8 mouse cellular contexts compared by ENCODE assay signal in the genomic region with DNA sequence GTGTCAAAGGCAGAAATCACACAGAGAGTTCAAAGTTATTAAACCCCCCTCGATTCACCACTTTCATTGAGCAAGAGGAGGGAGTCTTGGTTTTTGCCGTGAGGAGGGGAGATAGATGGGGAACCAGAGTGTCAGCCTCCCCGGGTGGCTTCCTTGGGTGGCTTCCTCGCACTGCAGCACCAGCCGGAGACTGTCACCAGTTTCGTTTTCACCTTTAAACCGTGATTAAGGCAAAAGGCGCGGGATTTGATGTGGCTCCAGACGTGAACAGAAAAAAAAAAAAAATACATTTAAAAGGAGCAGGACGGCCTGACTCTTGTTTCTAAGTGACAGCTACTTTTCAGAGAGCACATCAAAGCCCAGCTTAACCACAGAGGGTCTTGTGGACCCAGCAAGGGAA. TPM values are rescaled to one million over a fixed set of nuclear protein-coding genes. Genes with fewer than 3 reads are reported as not detected.
DNase-seq lines count a peak whose midpoint lies in the region; ATAC-seq and TF ChIP-seq lines count a peak whose summit lies in the region.

No protein-coding gene starts in this region.

- peaks cover 7% of the 10 kb centered on the region for H3K4me1 ChIP-seq in ES-Bruce4 (ENCODE audit: control insufficient read depth, insufficient read depth, low read length)
- peaks cover 20% of the 10 kb centered on the region for H3K4me1 ChIP-seq in bone marrow macrophage, adult 2 months (ENCODE audit: control insufficient read depth, insufficient read depth, low read length)
- peaks cover 32% of the 10 kb centered on the region for H3K4me1 ChIP-seq in limb, embryonic 13.5 days
- peaks cover 21% of the 10 kb centered on the region for H3K4me1 ChIP-seq in midbrain, embryonic 15.5 days

- no peak for TF ChIP-seq CTCF in ES-Bruce4 (IDR thresholded peaks at IDR 0.05; ENCODE audit: low read depth, low read length)
- no peak for TF ChIP-seq CTCF in bone marrow macrophage, adult 2 months (IDR thresholded peaks at IDR 0.05; ENCODE audit: low read depth, low read length)

- no peaks in the 10 kb centered on the region for H3K9me3 ChIP-seq in ES-Bruce4 (replicated peaks; ENCODE audit: control insufficient read depth, insufficient read depth, low read length, poor library complexity, severe bottlenecking)
- no peaks in the 10 kb centered on the region for H3K9me3 ChIP-seq in limb, embryonic 13.5 days
- H3K9me3 ChIP-seq in midbrain, embryonic 15.5 days, result no peaks in the 10 kb centered on the region

- H3K4me2 ChIP-seq in limb, embryonic 13.5 days (replicated peaks), result peak overlapping the region; percentile 66
- peak overlapping the region; percentile 50 for H3K4me2 ChIP-seq in midbrain, embryonic 15.5 days

- H3K4me3 ChIP-seq in ES-Bruce4 (ENCODE audit: low read depth, low read length), result no peak overlapping the region
- H3K4me3 ChIP-seq in bone marrow macrophage, adult 2 months (ENCODE audit: insufficient read depth, low read length), result peak overlapping the region; percentile 57
- H3K4me3 ChIP-seq in limb, embryonic 13.5 days, result peak overlapping the region; percentile 34
- no peak overlapping the region for H3K4me3 ChIP-seq in midbrain, embryonic 15.5 days

- no peaks in the 10 kb centered on the region for H3K27me3 ChIP-seq in ES-Bruce4 (ENCODE audit: control insufficient read depth, insufficient read depth, low read length, poor library complexity, severe bottlenecking)
- no peaks in the 10 kb centered on the region for H3K27me3 ChIP-seq in limb, embryonic 13.5 days
- no peaks in the 10 kb centered on the region for H3K27me3 ChIP-seq in midbrain, embryonic 15.5 days (replicated peaks)

- H3K36me3 ChIP-seq in ES-Bruce4 (ENCODE audit: control insufficient read depth, insufficient read depth, low read length, poor library complexity, severe bottlenecking), result no peaks in the 10 kb centered on the region
- no peaks in the 10 kb centered on the region for H3K36me3 ChIP-seq in limb, embryonic 13.5 days
- H3K36me3 ChIP-seq in midbrain, embryonic 15.5 days (replicated peaks), result no peaks in the 10 kb centered on the region

- 6% methylated on average over 11 of the region's 11 CpGs for WGBS in limb, embryonic 13.5 days
- WGBS in midbrain, embryonic 15.5 days, result 8% methylated on average over 11 of the region's 11 CpGs

- no peak for ATAC-seq in limb, embryonic 13.5 days (ENCODE audit: low FRiP score, low read depth)
- peak; percentile 48; the same call in 1 of the 2 replicates for ATAC-seq in midbrain, embryonic 15.5 days (replicated peaks)
- no peak for ATAC-seq in frontal cortex, adult (ENCODE audit: low TSS enrichment)

- no peak for TF ChIP-seq POLR2A in ES-Bruce4 (IDR thresholded peaks at IDR 0.05; ENCODE audit: insufficient read depth, low read length)
- TF ChIP-seq POLR2A in bone marrow macrophage, adult 2 months (IDR thresholded peaks at IDR 0.05; ENCODE audit: borderline replicate concordance, low read depth, low read length), result no peak

- H3K9ac ChIP-seq in ES-Bruce4 (ENCODE audit: low read depth, poor library complexity, severe bottlenecking), result peak overlapping the region; percentile 70
- H3K9ac ChIP-seq in limb, embryonic 13.5 days, result peak overlapping the region; percentile 43; the same call in 1 of the 2 replicates
- no peak overlapping the region for H3K9ac ChIP-seq in midbrain, embryonic 15.5 days

- intact Hi-C loops in heart, postnatal 14 days (cut with DNase I), result no loop called here

- TF ChIP-seq EP300 in ES-Bruce4 (IDR thresholded peaks at IDR 0.05; ENCODE audit: insufficient read depth, low read depth, low read length), result no peak

- DNase-seq in heart, postnatal 14 days, result peak; percentile 30 to 41
- DNase-seq in thymus, postnatal 14 days, result peak; percentile 70
- no peak for DNase-seq in frontal cortex, postnatal 10 days (ENCODE audit: low spot score in 2 of 2)

- 0 out of 2 replicates have a peak overlapping the region, but pooled peaks have one; percentile 20 for H3K27ac ChIP-seq in ES-Bruce4 (ENCODE audit: insufficient read depth, low read length)
- H3K27ac ChIP-seq in bone marrow macrophage, adult 2 months (ENCODE audit: insufficient read depth, low read depth, low read length), result 0 out of 2 replicates have a peak overlapping the region, but pooled peaks have one; percentile 20
- no peak overlapping the region for H3K27ac ChIP-seq in limb, embryonic 13.5 days
- no peak overlapping the region for H3K27ac ChIP-seq in midbrain, embryonic 15.5 days

RNA-seq across cellular contexts. Expression of a gene that starts 58.5 kb away (rescaled TPM):
- 46.8 and 50.9 TPM in 2 replicates for polyA plus RNA-seq in ES-Bruce4 (2011; ENCODE audit: insufficient read depth, insufficient read length, low read depth, missing spikeins)
- polyA plus RNA-seq in bone marrow macrophage, adult 2 months (2012; ENCODE audit: insufficient read depth, insufficient read length, missing spikeins), result 36.1 and 40.0 TPM in 2 replicates
- 10 to 100 TPM; 20.9 to 26.1 TPM for total RNA-seq in heart, postnatal 14 days (2021)
- 64.3 and 72.1 TPM in 2 replicates for polyA plus RNA-seq in limb, embryonic 13.5 days (2015; fragmentation: Nextera tagmentation; extraction: Ambion mirVana)
- polyA plus RNA-seq in midbrain, embryonic 15.5 days (2015; fragmentation: Nextera tagmentation; extraction: Ambion mirVana), result 27.0 and 28.3 TPM in 2 replicates

Comparison
In these comparisons a context has a peak if more than half of its experiments do, and no peak if none do; other contexts are left out.
1. H3K27ac ChIP-seq: peak in ES-Bruce4 (single experiment) and bone marrow macrophage, adult 2 months (single experiment); none in limb, embryonic 13.5 days (single experiment) and midbrain, embryonic 15.5 days (single experiment).
2. H3K4me3 ChIP-seq: peak in bone marrow macrophage, adult 2 months (single experiment) and limb, embryonic 13.5 days (single experiment); none in ES-Bruce4 (single experiment) and midbrain, embryonic 15.5 days (single experiment).
3. DNase-seq: peak in heart, postnatal 14 days (2 of 2) and thymus, postnatal 14 days (single experiment); none in frontal cortex, postnatal 10 days (0 of 2).